Mouse (Mus musculus): ENCODE results near the gene Tnfsf9.

Gene Tnfsf9

GRCm38 (mm10) chr17:57105181-57106034 lies at the start of gene Tnfsf9:
Tnfsf9 (plus strand) TSS chr17:57105325.
- peak; percentile 28 for DNase-seq

GRCm38 (mm10) chr17:57056246-57056645 lies 48.9 kb upstream of the Tnfsf9 start:
- no peak for DNase-seq

DNA sequence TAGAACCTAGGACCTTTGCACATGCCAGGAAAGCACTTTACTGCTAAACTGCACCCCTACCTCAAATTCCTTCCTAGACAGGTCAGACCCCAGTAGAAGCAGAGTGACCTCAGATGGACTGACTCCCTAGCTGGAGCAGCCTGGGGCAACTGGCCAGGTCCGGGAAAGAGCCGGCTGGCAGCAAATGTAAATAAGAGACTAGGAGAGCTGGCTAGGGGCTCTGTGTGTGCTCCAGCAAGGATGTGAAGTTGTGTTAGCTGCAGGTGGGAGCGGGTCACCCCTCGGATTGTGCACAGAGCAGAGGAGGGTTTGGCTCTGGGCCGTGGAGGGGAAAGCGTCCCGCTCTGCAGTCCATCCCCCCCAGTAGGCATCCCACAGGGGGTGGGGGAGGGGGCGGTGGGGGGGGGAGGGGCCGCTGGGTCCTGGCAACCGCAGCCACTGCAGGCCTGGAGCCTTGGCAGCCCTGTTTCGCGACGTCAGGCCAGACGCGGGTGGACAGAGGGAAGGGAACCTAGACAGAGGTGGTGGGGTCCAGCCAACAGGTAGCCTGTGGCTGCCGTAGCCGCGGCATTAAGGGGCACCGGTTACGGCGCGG lies 46.1 kb upstream of the Tnfsf9 start, which contains the start of gene Crb3:
TSS of gene Crb3 (plus strand) at position 215 of the 595 bp plus-strand sequence.
- peak; percentile 42 for DNase-seq

DNA sequence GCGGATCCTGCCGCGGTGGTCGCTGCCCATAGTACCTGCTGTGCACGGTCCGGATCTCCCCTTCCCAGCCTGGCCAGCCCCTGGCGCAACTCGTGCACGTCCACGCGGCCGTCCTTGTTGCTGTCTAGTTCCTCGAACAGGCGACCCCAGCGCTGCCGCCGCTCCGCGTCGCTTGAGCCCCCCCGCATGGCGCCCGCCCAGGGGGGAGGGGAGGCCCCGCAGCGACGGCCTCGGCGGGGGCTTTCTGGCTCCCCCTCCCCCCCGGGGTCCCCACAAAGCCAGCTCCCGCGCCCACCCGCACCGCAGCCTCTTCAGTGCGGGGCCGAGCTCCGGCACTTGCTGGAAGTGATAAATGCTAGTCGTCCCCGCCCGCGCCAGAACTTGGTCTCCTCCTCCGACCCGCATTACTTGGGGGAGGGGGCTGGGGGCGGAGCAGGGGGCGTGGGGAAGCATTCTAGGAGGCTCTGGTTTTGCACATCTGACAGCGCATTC lies 45.6 kb upstream of the Tnfsf9 start, which contains the start of gene Slc25a23:
TSS of gene Slc25a23 (minus strand) at position 378 of the 492 bp plus-strand sequence.
- peak; percentile 71 for DNase-seq

- peak; percentile 98 for DNase-seq
Observed at GRCm38 (mm10) chr17:57060231-57060801, 44.8 kb upstream of the Tnfsf9 start.

- no peak for DNase-seq
Observed at GRCm38 (mm10) chr17:57061069-57061468, 44.1 kb upstream of the Tnfsf9 start.

DNA sequence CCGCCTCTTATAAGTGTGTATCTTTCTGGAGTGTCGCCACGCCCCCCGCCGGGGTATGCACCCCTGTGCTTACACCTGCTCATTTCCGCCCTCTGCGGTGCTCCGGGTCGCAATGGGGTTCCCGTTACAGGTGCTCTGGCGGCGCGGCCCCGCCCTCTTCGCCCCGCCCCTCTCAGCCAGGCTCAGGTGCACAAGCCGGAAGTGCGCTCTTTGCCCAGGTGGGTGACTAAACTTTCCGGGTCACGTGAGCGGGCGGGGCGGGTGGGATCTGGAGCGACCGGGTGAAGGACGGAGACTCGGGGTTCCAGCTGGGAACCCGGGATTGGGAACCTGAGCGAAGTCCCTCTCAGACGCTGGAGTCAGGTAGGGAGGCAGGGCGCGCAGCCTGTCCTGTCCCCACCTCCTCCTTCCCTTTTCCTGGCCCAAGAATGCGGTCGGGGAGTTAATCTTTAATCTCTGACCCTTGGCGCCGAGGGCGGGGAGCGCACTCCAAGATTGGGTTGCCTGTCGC lies 43.1 kb upstream of the Tnfsf9 start:
- DNase-seq = peak; percentile 90

GRCm38 (mm10) chr17:57062548-57062947 lies 42.6 kb upstream of the Tnfsf9 start:
- no peak for DNase-seq

GRCm38 (mm10) chr17:57063031-57063430 lies 42.1 kb upstream of the Tnfsf9 start:
- peak; percentile 68 for DNase-seq

DNA sequence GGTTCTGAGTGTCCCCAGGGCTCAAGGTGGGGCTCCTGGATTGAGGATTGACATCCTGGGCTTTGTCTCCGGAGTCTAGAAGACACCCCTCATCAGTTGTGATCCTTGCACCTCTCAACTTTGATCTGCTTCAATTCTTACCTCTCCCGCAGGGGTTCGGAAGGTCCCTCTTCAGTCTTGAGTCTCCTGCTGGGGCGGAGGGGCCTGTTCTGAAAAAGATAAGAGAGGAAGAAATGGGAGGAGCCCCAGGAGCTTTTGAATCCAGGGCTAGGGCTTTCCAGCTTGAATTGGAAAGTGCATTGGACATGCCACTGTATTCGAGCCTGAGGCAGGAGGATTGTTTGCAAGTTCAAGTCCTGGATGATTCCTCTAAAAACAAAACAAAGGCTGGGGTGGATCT lies 38.2 kb upstream of the Tnfsf9 start:
- DNase-seq = no peak

GRCm38 (mm10) chr17:57070272-57070671 lies 34.9 kb upstream of the Tnfsf9 start:
- no peak for DNase-seq

DNA sequence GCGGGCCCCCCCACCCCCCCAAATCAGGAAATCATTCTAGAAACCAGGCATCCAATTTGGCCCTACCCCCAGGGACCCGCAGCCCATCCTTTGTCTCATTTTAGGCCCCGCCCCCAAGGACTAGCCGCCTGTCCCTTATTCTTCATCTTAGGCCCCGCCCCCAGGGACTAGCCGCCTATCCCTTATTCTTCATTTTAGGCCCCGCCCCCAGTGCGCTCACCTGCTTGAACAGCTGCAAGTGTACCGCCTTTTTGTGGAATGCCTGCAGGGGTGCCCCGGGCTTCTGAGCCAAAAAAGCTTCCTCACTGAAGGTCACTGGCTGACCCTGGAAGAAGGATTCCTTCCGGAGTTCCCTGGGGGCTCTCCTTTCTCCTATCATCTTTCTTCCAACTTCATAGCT lies 34.4 kb upstream of the Tnfsf9 start:
- DNase-seq = peak; percentile 77

GRCm38 (mm10) chr17:57076916-57077315 lies 28.2 kb upstream of the Tnfsf9 start:
- DNase-seq = no peak

DNA sequence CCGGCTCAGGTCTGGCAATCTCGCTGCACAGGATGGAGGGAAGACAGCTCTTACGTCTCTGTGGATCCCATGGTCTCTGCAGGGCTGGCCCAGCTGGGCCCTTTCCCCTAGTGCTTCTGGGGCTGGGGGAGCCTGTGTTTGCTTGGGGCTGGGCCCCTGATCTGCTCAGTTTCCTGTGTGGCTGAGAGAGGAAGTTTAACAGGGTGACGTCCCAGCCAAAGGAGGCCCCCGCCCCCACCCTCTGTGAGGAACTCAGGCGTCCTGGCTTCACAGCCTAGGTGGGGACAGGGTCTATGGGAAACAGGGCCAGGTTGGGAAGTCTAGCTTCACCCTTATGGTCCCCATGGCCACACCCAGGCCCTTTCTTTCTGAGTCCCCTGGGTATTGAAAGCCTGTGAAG lies 26.8 kb upstream of the Tnfsf9 start, which contains the start of gene Dennd1c:
TSS of gene Dennd1c (minus strand) at position 179 of the 400 bp plus-strand sequence.
- DNase-seq = peak; percentile 49

GRCm38 (mm10) chr17:57079919-57080318 lies 25.2 kb upstream of the Tnfsf9 start:
- no peak for DNase-seq

DNA sequence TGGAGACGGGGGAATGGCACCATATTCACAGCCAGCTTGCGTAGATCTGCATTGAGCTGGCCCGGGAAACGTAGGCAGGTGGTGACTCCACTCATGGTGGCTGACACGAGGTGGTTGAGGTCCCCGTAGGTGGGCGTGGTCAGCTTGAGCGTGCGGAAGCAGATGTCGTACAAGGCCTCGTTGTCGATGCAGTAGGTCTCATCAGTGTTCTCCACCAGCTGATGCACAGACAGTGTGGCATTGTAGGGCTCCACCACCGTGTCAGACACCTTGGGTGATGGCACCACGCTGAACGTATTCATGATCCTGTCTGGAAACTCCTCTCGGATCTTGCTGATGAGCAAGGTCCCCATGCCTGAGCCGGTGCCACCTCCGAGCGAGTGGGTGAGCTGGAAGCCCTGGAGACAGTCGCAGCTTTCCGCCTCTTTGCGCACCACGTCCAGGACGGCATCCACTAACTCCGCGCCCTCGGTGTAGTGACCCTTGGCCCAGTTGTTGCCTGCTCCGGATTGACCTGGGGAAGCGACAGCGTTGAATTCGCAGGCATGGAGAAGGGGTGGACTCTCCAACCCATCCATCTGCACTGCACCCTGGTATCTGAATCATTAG lies 23.8 kb upstream of the Tnfsf9 start:
- no peak for DNase-seq

DNA sequence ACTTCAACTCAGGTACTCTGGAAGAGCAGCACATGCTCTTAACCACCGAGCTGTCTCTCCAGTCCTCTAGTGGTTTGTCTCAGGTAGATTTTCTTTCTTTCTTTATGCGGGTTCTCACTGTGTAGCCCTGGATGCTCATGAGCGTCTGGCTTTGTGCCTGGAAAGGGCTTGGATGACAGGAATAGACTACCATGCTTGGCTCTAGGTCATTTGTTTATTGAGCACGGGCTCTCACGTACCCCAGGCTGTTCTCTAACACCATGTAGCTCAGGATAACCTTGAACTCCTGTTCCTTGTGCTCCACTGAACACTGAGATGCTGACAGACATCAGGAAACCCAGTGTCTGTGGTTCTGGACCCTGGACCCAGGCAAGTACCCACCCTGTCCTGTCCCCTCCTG lies 22.6 kb upstream of the Tnfsf9 start:
- no peak for DNase-seq

DNA sequence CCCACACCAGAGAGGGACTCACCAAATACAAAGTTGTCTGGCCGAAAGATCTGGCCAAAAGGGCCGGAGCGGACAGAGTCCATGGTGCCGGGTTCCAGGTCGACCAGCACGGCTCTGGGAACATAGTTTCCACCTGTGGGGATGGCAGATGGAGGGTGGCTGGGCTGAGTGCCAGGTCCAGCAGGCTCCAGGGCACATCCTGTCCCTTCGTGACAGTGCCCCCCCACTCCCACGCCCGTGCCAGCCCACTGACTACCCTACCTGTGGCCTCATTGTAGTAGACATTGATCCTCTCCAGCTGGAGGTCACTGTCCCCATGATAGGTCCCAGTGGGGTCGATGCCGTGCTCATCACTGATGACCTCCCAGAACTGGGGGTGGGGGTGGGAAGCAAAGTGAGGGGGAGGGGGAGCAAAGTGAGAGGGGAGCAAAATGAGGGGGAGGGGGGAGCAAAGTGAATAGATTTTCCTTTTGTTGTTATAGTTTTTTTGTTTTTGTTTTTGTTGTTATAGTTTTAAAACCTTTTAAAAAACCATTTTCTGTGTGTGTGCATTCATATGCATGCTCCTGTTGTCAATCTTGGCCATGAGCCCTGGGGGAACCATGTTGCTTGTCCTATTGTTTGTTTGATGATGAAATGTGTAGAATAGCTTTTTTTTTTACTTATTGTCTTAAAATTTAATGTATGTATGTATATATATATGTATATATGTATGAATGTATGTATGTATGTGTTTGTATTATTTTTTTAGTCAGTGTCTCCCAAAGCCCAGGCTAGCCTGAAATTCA lies 19.0 kb upstream of the Tnfsf9 start:
- no peak for DNase-seq

DNA sequence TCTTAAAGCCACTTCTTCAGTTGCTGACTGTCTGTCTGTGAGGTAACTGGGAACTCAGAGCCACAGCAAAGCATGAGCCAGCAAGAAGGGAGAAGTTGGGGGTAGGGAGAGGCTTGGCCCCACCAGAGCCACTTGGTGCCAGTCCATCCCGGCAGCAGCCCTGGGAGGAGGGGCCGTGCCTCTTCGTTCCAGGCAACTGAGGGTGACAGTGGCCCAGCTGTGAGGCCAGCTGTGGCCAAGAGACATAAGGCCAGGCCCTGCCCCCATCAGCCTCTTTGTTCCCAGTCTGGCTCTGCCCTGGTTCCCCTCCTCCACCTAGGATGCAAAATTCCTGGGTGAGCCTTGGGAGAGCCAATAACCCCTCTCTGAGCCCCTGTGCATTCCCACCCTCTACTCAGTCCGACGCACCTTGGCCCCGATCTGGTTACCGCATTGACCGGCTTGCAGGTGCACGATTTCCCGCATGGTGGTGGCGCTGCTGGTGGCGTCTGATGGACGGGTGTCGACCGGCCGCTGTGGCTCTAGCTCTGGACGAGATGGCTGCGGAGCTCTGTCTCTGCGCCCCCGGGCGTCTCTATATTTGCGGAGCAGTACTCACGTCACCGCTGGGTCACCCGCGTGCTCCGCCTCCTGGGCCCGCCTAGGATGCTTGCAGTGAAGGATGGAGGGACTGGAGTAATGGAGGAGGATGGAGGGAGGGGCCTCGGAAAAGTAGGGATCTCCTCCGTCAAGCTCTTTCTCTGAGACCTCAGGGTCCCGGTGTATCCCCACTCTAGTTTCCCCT lies 17.9 kb upstream of the Tnfsf9 start, which contains the start of gene Tubb4a:
TSS of gene Tubb4a (minus strand) at position 734 of the 784 bp plus-strand sequence.
- DNase-seq = peak; percentile 32

GRCm38 (mm10) chr17:57094222-57094621 lies 10.9 kb upstream of the Tnfsf9 start:
- no peak for DNase-seq
